Comparison of ENCODE assay signal across 28 mouse cellular contexts in the genomic region with DNA sequence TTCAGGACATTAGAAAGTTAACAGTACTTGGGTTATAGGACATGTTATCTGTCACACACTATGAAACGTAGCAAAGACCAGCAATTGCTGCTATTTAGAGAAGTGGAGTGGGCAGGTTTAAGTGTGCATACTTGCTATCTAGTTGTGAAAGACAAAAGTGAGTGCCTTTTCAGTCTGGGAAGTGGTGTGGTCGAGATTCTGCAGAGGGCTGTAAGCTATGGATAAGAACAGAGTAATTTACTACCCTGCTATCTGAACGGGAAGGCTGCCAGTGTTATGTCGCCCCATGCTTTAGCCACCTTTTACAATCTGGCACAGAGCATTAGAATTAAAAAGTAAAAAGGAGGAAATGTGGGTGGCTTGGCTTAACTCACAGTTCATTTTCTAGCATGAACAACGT. TPM values are rescaled to one million over a fixed set of nuclear protein-coding genes. Genes with fewer than 3 reads are reported as not detected.
A peak's percentile ranks its signal among the peaks of the same experiment; 100 is the strongest.
DNase-seq lines count a peak whose midpoint lies in the region; ATAC-seq lines count a peak whose summit lies in the region.
"Had no signal": no experiment of that assay in that cellular context is flagged by ENCODE, and none has a peak within 500 bp of the region (broad histone marks: within the 10 kb centered on the region; RNA-seq: fewer than 3 reads in every experiment).

No protein-coding gene starts in this region.

- DNase-seq in heart, adult 11 months: peak; percentile 28
- DNase-seq in heart, adult 9 months (ENCODE audit: low spot score in 2 of 2): no peak
- DNase-seq in heart, postnatal 25 days (ENCODE audit: low spot score): no peak
- DNase-seq in c-Kit-positive CD71-positive TER-119-positive erythroid progenitor cells, embryonic 14.5 days (ENCODE audit: low spot score): no peak
- no peak for DNase-seq in natural killer cell, adult 2 months (ENCODE audit: low spot score in 2 of 2)
- DNase-seq: adrenal gland, postnatal 36 days; cerebellum, adult 11 months; cerebellum, adult 9-11 months; gastrocnemius, postnatal 14 days; kidney, adult 2 months; kidney, postnatal 14 days; layer of hippocampus, postnatal 36 days; right cerebral cortex, adult 18-20 months; right cerebral cortex, postnatal 4 days; thymus, postnatal 14 days had no signal

- H3K27ac ChIP-seq in heart, embryonic 15.5 days: peak overlapping the region; percentile 91
- H3K27ac ChIP-seq: forebrain, embryonic 10.5 days; hindbrain, embryonic 15.5 days; limb, embryonic 12.5 days; liver, embryonic 12.5 days; neural tube, embryonic 15.5 days had no signal

- peaks cover 35% of the 10 kb centered on the region for H3K4me1 ChIP-seq in heart, embryonic 15.5 days (replicated peaks)
- H3K4me1 ChIP-seq in megakaryocyte, embryonic 14.5 days: peaks cover 48% of the 10 kb centered on the region

- no peaks in the 10 kb centered on the region for H3K36me3 ChIP-seq in heart, embryonic 15.5 days
- H3K36me3 ChIP-seq in megakaryocyte, embryonic 14.5 days (replicated peaks; ENCODE audit: low read length): no peaks in the 10 kb centered on the region
- H3K36me3 ChIP-seq: forebrain, embryonic 10.5 days; hindbrain, embryonic 15.5 days; limb, embryonic 12.5 days; liver, embryonic 12.5 days; neural tube, embryonic 15.5 days had no signal

- WGBS in heart, embryonic 15.5 days: 15% methylated on average over 5 of the region's 5 CpGs

- H3K4me2 ChIP-seq in heart, embryonic 15.5 days: peak overlapping the region; percentile 17
- H3K4me2 ChIP-seq: hindbrain, embryonic 15.5 days; limb, embryonic 12.5 days; liver, embryonic 12.5 days; neural tube, embryonic 15.5 days had no signal

- H3K9me3 ChIP-seq in heart, embryonic 15.5 days (replicated peaks): no peaks in the 10 kb centered on the region
- H3K9me3 ChIP-seq in megakaryocyte, embryonic 14.5 days: no peaks in the 10 kb centered on the region
- H3K9me3 ChIP-seq: forebrain, embryonic 10.5 days; hindbrain, embryonic 15.5 days; limb, embryonic 12.5 days; liver, embryonic 12.5 days; neural tube, embryonic 15.5 days had no signal

- H3K9ac ChIP-seq in heart, embryonic 15.5 days: no peak overlapping the region
- H3K9ac ChIP-seq: hindbrain, embryonic 15.5 days; limb, embryonic 12.5 days; liver, embryonic 12.5 days; neural tube, embryonic 15.5 days had no signal

- no peak overlapping the region for H3K4me3 ChIP-seq in heart, embryonic 15.5 days
- H3K4me3 ChIP-seq in megakaryocyte, embryonic 14.5 days (replicated peaks): peak overlapping the region; percentile 46
- H3K4me3 ChIP-seq: forebrain, embryonic 10.5 days; hindbrain, embryonic 15.5 days; limb, embryonic 12.5 days; liver, embryonic 12.5 days; neural tube, embryonic 15.5 days had no signal

- H3K27me3 ChIP-seq in heart, embryonic 15.5 days: no peaks in the 10 kb centered on the region
- H3K27me3 ChIP-seq in megakaryocyte, embryonic 14.5 days (replicated peaks): no peaks in the 10 kb centered on the region
- H3K27me3 ChIP-seq: hindbrain, embryonic 15.5 days; limb, embryonic 12.5 days had no signal

- peak; percentile 42 for ATAC-seq in heart, embryonic 15.5 days (replicated peaks; ENCODE audit: insufficient number of reproducible peaks, insufficient read depth, low FRiP score, low read depth)
- ATAC-seq in megakaryocyte, adult 5-6 weeks (ENCODE audit: poor library complexity, severe bottlenecking): no peak
- ATAC-seq: forebrain, embryonic 16.5 days; liver, embryonic 12.5 days had no signal

- intact Hi-C loops in heart, postnatal 25 days (cut with DNase I): no loop called here

RNA-seq across cellular contexts. Expression of a gene that starts 4.3 kb away (rescaled TPM):
- 46.8 and 54.0 TPM in 2 replicates for polyA plus RNA-seq in heart, embryonic 15.5 days (2015; fragmentation: Nextera tagmentation; extraction: Ambion mirVana)
- total RNA-seq in heart, postnatal 25 days (2021): 10 to 100 TPM; 16.8 to 17.5 TPM
- polyA plus RNA-seq in megakaryocyte, embryonic 14.5 days (2012; ENCODE audit: insufficient read depth, low replicate concordance): 9.3 TPM in 1 of 2 replicates, not detected in the other
- total RNA-seq in megakaryocyte, adult 5-6 weeks (2015): 54.8 and 58.1 TPM in 2 replicates
- total RNA-seq in megakaryocyte, adult 5-6 weeks (2017): 91.4 and 91.8 TPM in 2 replicates

RNA-seq across cellular contexts. Expression of a gene that starts 6.6 kb away (rescaled TPM):
- 0.28 and 0.29 TPM in 2 replicates for polyA plus RNA-seq in heart, embryonic 15.5 days (2015; fragmentation: Nextera tagmentation; extraction: Ambion mirVana)
- under 1 TPM in 1 of 2 experiments, not detected in 1; 0.08 TPM for total RNA-seq in heart, postnatal 25 days (2021)
- not detected in 2 replicates for polyA plus RNA-seq in megakaryocyte, embryonic 14.5 days (2012; ENCODE audit: insufficient read depth, low replicate concordance)
- not detected in 2 replicates for total RNA-seq in megakaryocyte, adult 5-6 weeks (2015)
- total RNA-seq in megakaryocyte, adult 5-6 weeks (2017): not detected in 2 replicates
- total RNA-seq: adrenal gland, adult 18-20 months; adrenal gland, postnatal 36 days; layer of hippocampus, postnatal 36 days; left cerebral cortex, postnatal 14 days; midbrain, postnatal 0 days had no signal
- polyA plus RNA-seq: hindbrain, embryonic 15.5 days; intestine, embryonic 14.5 days; kidney, adult 2 months; midbrain, postnatal 0 days had no signal
